Mouse (Mus musculus): Measurements from ENCODE around the gene Astn2.

DNA sequence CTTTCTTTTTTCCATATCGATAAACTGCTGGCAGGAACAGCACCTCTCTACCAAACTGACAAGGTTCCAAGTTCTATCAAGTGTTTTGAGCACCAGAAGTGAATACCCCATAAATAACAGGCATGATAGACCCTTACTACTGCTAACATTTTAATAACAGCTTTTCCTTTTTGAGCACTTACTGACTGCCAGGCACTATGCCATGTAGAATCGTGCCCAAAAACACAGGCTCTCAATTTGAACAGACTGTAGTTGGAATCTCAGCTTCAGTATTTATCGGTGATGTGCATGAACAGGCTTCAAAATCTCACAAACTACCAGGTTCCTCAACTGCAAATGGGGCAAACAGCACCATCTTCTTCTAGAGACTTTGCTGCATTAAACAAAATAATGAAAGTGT is 143.1 kb downstream of the Astn2 start:
- no peak for TF ChIP-seq CTCF (conservative IDR thresholded peaks at IDR 0.05; ENCODE audit: low read length)
- TF ChIP-seq NANOG (IDR thresholded peaks at IDR 0.05; ENCODE audit: borderline replicate concordance, low read length) = no peak

All from E14TG2a.4 (cell line).